Mouse (Mus musculus) heart, postnatal 0 days (tissue): ENCODE results near the gene Cox7b.

Experiments used
- CTCF ChIP-seq: IDR thresholded peaks from 2 replicates; pipeline ENCODE4 v1.5.1; 2016; ENCODE audit warnings: antibody characterized with exemption, control low read depth, low read depth
- EP300 ChIP-seq: IDR thresholded peaks from 2 replicates; pipeline ENCODE4 v1.6.1; 2016; ENCODE audit warnings: antibody characterized with exemption, low read depth

GRCm38 (mm10) chrX:106031124-106031523, 15.6 kb downstream of the Cox7b start:
- TF ChIP-seq EP300 (no peak), CTCF (no peak)
